Mouse (Mus musculus) midbrain, postnatal 0 days (tissue): ENCODE measurements around the gene Gm47791. TPM values are rescaled to one million over a fixed set of nuclear protein-coding genes. Genes with fewer than 3 reads are reported as not detected.

ENCODE experiments used
- ATAC-seq: fragments of 200-750 bp; cut with Nextera tagmentation; 2 replicates; pipeline ENCODE4 v1.8.0; 2017; ENCODE audit warnings: moderate number of reproducible peaks, mild to moderate bottlenecking, moderate TSS enrichment, moderate library complexity; ENCODE audit not compliant: low FRiP score
- DNase-seq: peaks from one replicate; pipeline ENCODE4 v3.0.0-alpha.2; 2015; ENCODE audit warnings: low spot score
- H3K27ac ChIP-seq: fragments of 300-500 bp; sonication (generic); 2 replicates; pipeline ENCODE4 v1.5.1; 2014; ENCODE audit warnings: low read depth, mild to moderate bottlenecking, low read length, mixed read lengths
- H3K27me3 ChIP-seq: fragments of 300-500 bp; sonication (generic); 2 replicates; pipeline ENCODE4 v1.6.1; 2014; ENCODE audit warnings: low read length, control low read depth, mixed read lengths; ENCODE audit not compliant: insufficient read depth
- H3K36me3 ChIP-seq: fragments of 300-500 bp; sonication (generic); 2 replicates; pipeline ENCODE4 v1.6.1; 2014; ENCODE audit warnings: low read length, control low read depth, mixed read lengths; ENCODE audit not compliant: insufficient read depth
- H3K4me1 ChIP-seq: fragments of 300-500 bp; sonication (generic); 2 replicates; pipeline ENCODE4 v1.6.1; 2014; ENCODE audit warnings: mild to moderate bottlenecking, control low read depth, antibody characterized with exemption, low read length, mixed read lengths; ENCODE audit not compliant: insufficient read depth
- H3K4me2 ChIP-seq: fragments of 300-500 bp; sonication (generic); 2 replicates; pipeline ENCODE4 v1.6.1; 2014; ENCODE audit warnings: low read depth, mild to moderate bottlenecking, low read length, mixed read lengths; ENCODE audit not compliant: poor library complexity, severe bottlenecking
- H3K4me3 ChIP-seq: fragments of 300-500 bp; sonication (generic); 2 replicates; pipeline ENCODE4 v1.5.1; 2014; ENCODE audit warnings: low read depth, mild to moderate bottlenecking, low read length, moderate library complexity
- H3K9ac ChIP-seq: fragments of 300-500 bp; sonication (generic); replicated peaks from 2 replicates; pipeline ENCODE4 v1.6.1; 2014; ENCODE audit warnings: mild to moderate bottlenecking, low read length, moderate library complexity, mixed read lengths; ENCODE audit not compliant: poor library complexity, severe bottlenecking
- H3K9me3 ChIP-seq: fragments of 300-500 bp; sonication (generic); 2 replicates; pipeline ENCODE4 v1.6.1; 2016; ENCODE audit warnings: low read length, control low read depth
- CTCF ChIP-seq: IDR thresholded peaks from 2 replicates; pipeline ENCODE4 v1.5.1; 2016; ENCODE audit warnings: antibody characterized with exemption, mild to moderate bottlenecking
- WGBS: fragments of 180-500 bp; shearing (Covaris S2); extraction: QIAGEN DNeasy Blood & Tissue Kit; methylation state at CpG from one replicate; pipeline ENCODE4 v1.1.7; 2014; 5-methylcytosine and 5-hydroxymethylcytosine counted together
- polyA plus RNA-seq: library from polyadenylated mRNA; unstranded; fragments of >200 nt; fragmentation: Nextera tagmentation; extraction: Ambion mirVana; gene quantifications from 2 replicates; pipeline ENCODE4 v1.2.1, GENCODE M21; 2015
- total RNA-seq: library from RNA; depleted of rRNA; stranded (reverse); fragments of >200 nt; gene quantifications from 2 replicates; pipeline ENCODE4 v1.2.3, GENCODE M21; 2014

The Gm47791 gene
- total and polyA plus RNA-seq, 2 experiments from 2014 or later, result not detected

GRCm38 (mm10) chr1:82783559-82783958 lies 12.5 kb upstream of the Gm47791 start:
- ATAC-seq, result no peak

DNA sequence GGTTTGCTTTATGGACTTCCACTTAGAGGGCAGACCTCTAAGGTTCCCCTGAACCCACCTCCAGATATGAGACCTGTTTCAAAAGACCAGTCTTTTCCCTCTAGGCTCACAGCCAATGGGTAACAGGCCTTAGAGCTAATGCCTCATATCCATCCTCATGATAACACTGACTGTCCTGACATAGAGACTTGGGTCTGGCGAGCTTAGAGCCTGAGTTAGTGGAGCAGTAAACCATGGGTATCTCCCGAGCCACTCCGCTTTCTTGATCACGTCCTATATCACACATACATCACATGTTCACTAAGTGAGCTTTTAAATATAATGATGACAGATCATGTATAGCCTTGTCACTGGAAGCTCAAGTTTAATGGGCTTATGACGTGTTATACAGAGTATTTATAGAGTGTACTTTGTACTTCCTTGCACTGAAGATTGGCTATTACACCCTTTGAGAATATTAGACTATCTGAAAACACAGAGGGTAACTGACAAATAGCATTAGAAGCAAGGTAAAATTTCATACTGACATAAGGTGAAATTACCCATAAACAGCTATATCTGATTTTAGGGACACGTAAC lies 8.4 kb upstream of the Gm47791 start:
- no peak for ATAC-seq

More at GRCm38 (mm10) chr1:82783559-82783958, 12.5 kb upstream of the Gm47791 start:
- no peak overlapping the region for H3K27ac ChIP-seq
- H3K9me3 ChIP-seq, result no peaks in the 10 kb centered on the region
- 77% methylated on average over 3 of the region's 3 CpGs for WGBS
- no peaks in the 10 kb centered on the region; the same call in 1 of the 2 replicates for H3K27me3 ChIP-seq
- H3K4me1 ChIP-seq, result no peaks in the 10 kb centered on the region
- no peaks in the 10 kb centered on the region for H3K36me3 ChIP-seq
- no peak overlapping the region for H3K4me2 ChIP-seq
- DNase-seq, result no peak
- TF ChIP-seq CTCF, result no peak
- no peak overlapping the region for H3K4me3 ChIP-seq
- no peak overlapping the region for H3K9ac ChIP-seq

DNA sequence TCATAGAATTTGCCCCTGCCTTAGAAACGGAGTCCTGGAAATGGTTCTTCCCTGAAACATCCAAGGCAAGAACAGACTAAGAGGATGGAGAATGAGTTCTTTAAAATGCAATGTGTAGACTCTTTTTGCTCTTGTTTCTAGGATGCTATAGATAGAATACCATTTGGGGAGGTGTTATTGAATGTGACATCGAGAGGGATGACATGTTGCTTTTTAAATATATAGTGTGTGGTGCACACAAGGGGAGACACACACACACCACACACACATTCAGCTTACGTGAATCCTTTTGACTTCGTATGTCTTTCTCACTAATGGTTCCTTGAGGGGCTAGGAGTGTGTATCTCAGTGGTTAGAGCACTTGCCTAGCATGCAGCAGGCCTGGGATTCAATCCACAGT lies 4.2 kb upstream of the Gm47791 start:
- Histone ChIP-seq H3K9me3 (no peaks in the 10 kb centered on the region), H3K9ac (no peak overlapping the region), H3K4me1 (no peaks in the 10 kb centered on the region), H3K27me3 (no peaks in the 10 kb centered on the region), H3K36me3 (no peaks in the 10 kb centered on the region), H3K4me2 (no peak overlapping the region), H3K4me3 (no peak overlapping the region), H3K27ac (no peak overlapping the region)
- ATAC-seq, result no peak
- no peak for TF ChIP-seq CTCF
- 95% methylated on average over 4 of the region's 4 CpGs for WGBS
- no peak for DNase-seq

More for the DNA sequence above, 8.4 kb upstream of the Gm47791 start:
- no peak overlapping the region for H3K4me3 ChIP-seq
- no peak overlapping the region for H3K9ac ChIP-seq
- no peak overlapping the region for H3K27ac ChIP-seq
- no peaks in the 10 kb centered on the region for H3K27me3 ChIP-seq
- WGBS, result 84% methylated on average over 6 of the region's 6 CpGs
- H3K4me1 ChIP-seq, result no peaks in the 10 kb centered on the region
- H3K36me3 ChIP-seq, result no peaks in the 10 kb centered on the region
- no peak for DNase-seq
- TF ChIP-seq CTCF, result no peak
- H3K4me2 ChIP-seq, result no peak overlapping the region
- H3K9me3 ChIP-seq, result no peaks in the 10 kb centered on the region

- ATAC-seq (no peak), DNase-seq (no peak)
- WGBS, result 60% methylated on average over 5 of the region's 5 CpGs
- H3K27me3 ChIP-seq, result no peaks in the 10 kb centered on the region
- peak; percentile 13; the same call in 1 of the 2 replicates for TF ChIP-seq CTCF
- no peak overlapping the region for H3K4me3 ChIP-seq
- no peaks in the 10 kb centered on the region for H3K36me3 ChIP-seq
- no peaks in the 10 kb centered on the region for H3K4me1 ChIP-seq
- H3K27ac ChIP-seq, result no peak overlapping the region
- no peaks in the 10 kb centered on the region for H3K9me3 ChIP-seq
- no peak overlapping the region for H3K4me2 ChIP-seq
- no peak overlapping the region for H3K9ac ChIP-seq
These were observed 2.2 kb upstream of the Gm47791 start for GRCm38 (mm10) chr1:82773208-82773607.

- 88% methylated on average over 4 of the region's 4 CpGs for WGBS
- H3K4me1 ChIP-seq, result no peaks in the 10 kb centered on the region
- no peak overlapping the region for H3K4me3 ChIP-seq
- no peak for TF ChIP-seq CTCF
- ATAC-seq (no peak), DNase-seq (no peak)
- H3K9ac ChIP-seq, result no peak overlapping the region
- no peaks in the 10 kb centered on the region for H3K36me3 ChIP-seq
- no peaks in the 10 kb centered on the region for H3K27me3 ChIP-seq
- H3K27ac ChIP-seq, result no peak overlapping the region
- H3K9me3 ChIP-seq, result no peaks in the 10 kb centered on the region
- H3K4me2 ChIP-seq, result no peak overlapping the region
These were observed 1.4 kb upstream of the Gm47791 start for GRCm38 (mm10) chr1:82772428-82772827.

- WGBS, result 75% methylated on average over 5 of the region's 5 CpGs
These were observed 2.8 kb downstream of the Gm47791 start, which contains the start of gene Tm4sf20 for GRCm38 (mm10) chr1:82768269-82768668. Tm4sf20 (minus strand) TSS chr1:82768461.

More at GRCm38 (mm10) chr1:82768269-82768668, 2.8 kb downstream of the Gm47791 start, which contains the start of gene Tm4sf20:
- ATAC-seq (no peak), DNase-seq (no peak)
- no peaks in the 10 kb centered on the region for H3K27me3 ChIP-seq
- H3K4me3 ChIP-seq, result no peak within 1 kb of the TSS
- H3K9ac ChIP-seq, result no peak within 1 kb of the TSS
- no peaks in the 10 kb centered on the region for H3K9me3 ChIP-seq
- no peak within 1 kb of the TSS for H3K4me2 ChIP-seq
- no peaks in the 10 kb centered on the region for H3K36me3 ChIP-seq
- H3K4me1 ChIP-seq, result no peaks in the 10 kb centered on the region
- no peak for TF ChIP-seq CTCF
- no peak within 1 kb of the TSS for H3K27ac ChIP-seq
